Mouse (Mus musculus): ENCODE results near the gene Sult1e1.

- no peak for TF ChIP-seq CTCF (IDR thresholded peaks at IDR 0.05; ENCODE audit: low read depth, low read length)
- no peak for TF ChIP-seq POLR2A (IDR thresholded peaks at IDR 0.05; ENCODE audit: extremely low read depth, insufficient read depth, low read length)
Measured at GRCm38 (mm10) chr5:87622681-87623080, 31.3 kb upstream of the Sult1e1 start.

Data from liver, adult 2 months (tissue).